Mouse (Mus musculus): Measurements from ENCODE around the gene Adarb2. TPM values are rescaled to one million over a fixed set of nuclear protein-coding genes. Genes with fewer than 3 reads are reported as not detected.

Gene Adarb2
- polyA plus RNA-seq, 1 experiment from 2014 or later, result not detected

DNA sequence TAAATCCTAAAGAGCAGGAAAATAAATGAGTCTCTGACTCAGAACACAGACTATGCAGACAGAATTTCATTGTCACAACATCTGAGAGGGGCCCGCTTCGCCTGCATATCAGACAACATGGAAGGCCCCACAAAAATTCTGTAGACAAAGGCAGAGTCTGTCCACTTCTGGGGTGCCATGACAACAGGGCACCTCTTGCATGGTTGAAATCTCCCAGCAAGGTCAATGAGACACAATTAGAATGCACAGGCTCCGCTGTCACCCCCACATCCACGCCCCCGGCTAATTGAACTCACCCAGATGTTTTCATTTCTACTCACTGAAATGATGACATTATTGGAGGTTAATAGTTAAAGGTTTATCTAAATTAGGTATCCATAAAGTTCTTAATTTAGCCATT is 296.9 kb downstream of the Adarb2 start:
- 85% methylated on average over 5 of the region's 5 CpGs for WGBS

DNA sequence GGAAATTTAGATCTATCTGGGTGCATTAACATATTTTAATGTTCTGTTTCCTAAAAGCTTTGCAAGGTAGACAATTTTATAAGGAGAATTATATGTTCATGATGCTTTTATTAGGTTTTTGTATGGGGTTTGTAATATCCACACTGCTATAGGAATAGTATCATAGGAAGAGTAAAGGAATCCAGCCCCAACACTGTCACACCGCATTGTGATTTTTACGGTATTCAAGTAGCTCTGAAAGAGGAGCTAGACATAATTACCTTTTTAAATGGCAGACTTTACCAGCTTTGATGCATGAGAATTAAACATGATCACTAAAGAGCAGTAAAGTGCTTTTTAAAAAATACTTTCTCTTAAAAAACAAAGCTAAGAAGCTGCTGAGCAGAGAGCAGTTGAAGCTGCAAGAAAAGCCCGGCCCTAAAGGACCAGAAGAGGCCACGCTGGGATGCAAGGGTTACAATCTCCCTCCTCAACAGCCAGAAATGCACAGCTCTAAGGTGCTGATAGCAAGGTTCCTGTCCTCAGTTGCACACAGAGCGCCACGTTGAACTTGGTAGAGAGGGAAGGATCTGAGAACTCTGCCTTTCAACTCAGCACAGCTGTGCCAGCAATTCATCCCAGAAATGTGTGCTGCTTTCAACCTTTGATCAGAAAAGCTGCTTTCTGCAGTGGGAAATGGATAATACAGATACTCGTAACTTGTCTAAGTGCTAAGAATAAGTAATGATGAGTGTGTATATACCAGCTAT is 308.6 kb downstream of the Adarb2 start:
- no peak overlapping the region for H3K27ac ChIP-seq (ENCODE audit: low read length)
- no peaks in the 10 kb centered on the region for H3K36me3 ChIP-seq (ENCODE audit: insufficient read depth, low read length)
- H3K4me3 ChIP-seq (ENCODE audit: low read depth, low read length), result no peak overlapping the region
- ATAC-seq, result no peak
- TF ChIP-seq CTCF (IDR thresholded peaks at IDR 0.05) (no peak), EP300 (IDR thresholded peaks at IDR 0.05) (no peak)
- no peaks in the 10 kb centered on the region for H3K9me3 ChIP-seq (ENCODE audit: low read length)
- no peak overlapping the region for H3K9ac ChIP-seq (replicated peaks; ENCODE audit: low read depth)
- no peak for DNase-seq (ENCODE audit: low spot score)
- H3K4me1 ChIP-seq (ENCODE audit: insufficient read depth, low read depth, low read length), result no peaks in the 10 kb centered on the region
- WGBS, result 71% methylated on average over 7 of the region's 7 CpGs
- no peaks in the 10 kb centered on the region for H3K27me3 ChIP-seq (replicated peaks; ENCODE audit: insufficient read depth, low read length)
- H3K4me2 ChIP-seq (replicated peaks; ENCODE audit: low read depth, low read length), result no peak overlapping the region

More for the DNA sequence above, 296.9 kb downstream of the Adarb2 start:
- no peaks in the 10 kb centered on the region for H3K9me3 ChIP-seq (ENCODE audit: low read length)
- no peak overlapping the region for H3K9ac ChIP-seq (replicated peaks; ENCODE audit: low read depth)
- no peaks in the 10 kb centered on the region for H3K4me1 ChIP-seq (ENCODE audit: insufficient read depth, low read depth, low read length)
- no peaks in the 10 kb centered on the region for H3K27me3 ChIP-seq (replicated peaks; ENCODE audit: insufficient read depth, low read length)
- no peak overlapping the region for H3K4me2 ChIP-seq (replicated peaks; ENCODE audit: low read depth, low read length)
- no peaks in the 10 kb centered on the region for H3K36me3 ChIP-seq (ENCODE audit: insufficient read depth, low read length)
- ATAC-seq (no peak), DNase-seq (ENCODE audit: low spot score) (no peak)
- no peak overlapping the region for H3K4me3 ChIP-seq (ENCODE audit: low read depth, low read length)
- no peak overlapping the region for H3K27ac ChIP-seq (ENCODE audit: low read length)
- no peak for TF ChIP-seq EP300 (IDR thresholded peaks at IDR 0.05)
- TF ChIP-seq CTCF (IDR thresholded peaks at IDR 0.05), result no peak

DNA sequence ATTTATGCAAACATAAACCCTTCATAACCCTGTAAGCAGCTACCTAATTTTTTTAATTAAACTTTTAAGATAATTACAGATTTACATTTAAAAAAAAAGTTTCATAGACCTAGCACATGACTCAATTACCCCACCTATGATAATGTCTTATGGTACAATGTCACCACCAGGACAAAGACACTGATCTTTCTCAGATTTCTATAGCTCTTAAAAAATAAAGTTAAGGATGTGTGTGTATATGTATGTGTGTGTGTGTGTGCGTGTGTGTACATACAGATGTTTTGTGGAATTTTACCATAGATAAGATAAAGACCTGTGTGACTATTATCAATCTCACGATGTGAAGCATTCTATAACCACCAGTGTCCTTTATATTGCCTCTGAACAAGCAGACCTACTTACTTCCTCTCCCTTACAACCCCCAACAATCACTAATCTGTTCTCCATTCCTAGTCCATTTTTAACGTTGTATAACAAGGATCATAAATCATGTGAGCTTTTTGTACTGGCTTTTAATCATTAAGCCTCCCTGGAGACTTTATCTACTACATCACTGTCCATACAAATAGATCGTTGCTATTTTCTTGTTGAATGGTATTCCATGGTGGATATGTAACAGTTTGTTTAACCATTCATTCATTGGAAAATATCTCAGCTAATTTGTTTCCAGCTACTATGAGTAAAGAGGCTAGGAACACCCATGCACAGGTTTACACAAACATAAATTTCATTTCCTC is 313.5 kb downstream of the Adarb2 start:
- H3K27ac ChIP-seq (ENCODE audit: low read length), result no peak overlapping the region
- H3K4me1 ChIP-seq (ENCODE audit: insufficient read depth, low read depth, low read length), result no peaks in the 10 kb centered on the region
- H3K36me3 ChIP-seq (ENCODE audit: insufficient read depth, low read length), result no peaks in the 10 kb centered on the region
- no peak overlapping the region for H3K9ac ChIP-seq (replicated peaks; ENCODE audit: low read depth)
- H3K9me3 ChIP-seq (ENCODE audit: low read length), result no peaks in the 10 kb centered on the region
- DNase-seq (ENCODE audit: low spot score), result no peak
- no peak for ATAC-seq
- no peak for TF ChIP-seq CTCF (IDR thresholded peaks at IDR 0.05)
- H3K4me2 ChIP-seq (replicated peaks; ENCODE audit: low read depth, low read length), result no peak overlapping the region
- H3K27me3 ChIP-seq (replicated peaks; ENCODE audit: insufficient read depth, low read length), result no peaks in the 10 kb centered on the region
- WGBS, result 51% methylated on average over 4 of the region's 4 CpGs
- no peak overlapping the region for H3K4me3 ChIP-seq (ENCODE audit: low read depth, low read length)

DNA sequence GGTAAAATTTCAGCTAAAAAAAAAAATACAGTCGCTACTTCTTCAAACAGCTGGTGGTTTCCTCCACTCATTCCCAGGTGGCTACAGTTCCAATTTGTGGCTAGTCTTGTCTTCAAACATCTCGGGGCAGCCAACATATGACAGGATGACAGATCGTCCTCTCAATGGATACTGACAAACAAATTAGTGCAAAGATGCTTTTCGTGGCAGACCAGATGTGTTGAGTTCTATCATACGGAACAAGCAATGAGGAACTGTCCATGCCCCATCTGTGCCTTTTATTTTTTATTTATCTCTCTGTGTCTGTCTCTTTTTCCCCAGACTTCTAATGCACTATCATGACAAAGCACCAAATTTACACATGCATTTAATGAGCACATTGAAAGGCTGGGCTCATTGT is 316.5 kb downstream of the Adarb2 start:
- no peak for DNase-seq (ENCODE audit: low spot score)
- no peak overlapping the region for H3K4me3 ChIP-seq (ENCODE audit: low read depth, low read length)
- H3K9ac ChIP-seq (replicated peaks; ENCODE audit: low read depth), result no peak overlapping the region
- H3K27me3 ChIP-seq (replicated peaks; ENCODE audit: insufficient read depth, low read length), result no peaks in the 10 kb centered on the region
- no peaks in the 10 kb centered on the region for H3K4me1 ChIP-seq (ENCODE audit: insufficient read depth, low read depth, low read length)
- no peak overlapping the region for H3K27ac ChIP-seq (ENCODE audit: low read length)
- no peak for ATAC-seq
- no peak overlapping the region for H3K4me2 ChIP-seq (replicated peaks; ENCODE audit: low read depth, low read length)
- TF ChIP-seq EP300 (IDR thresholded peaks at IDR 0.05) (no peak), CTCF (IDR thresholded peaks at IDR 0.05) (no peak)
- H3K36me3 ChIP-seq (ENCODE audit: insufficient read depth, low read length), result no peaks in the 10 kb centered on the region
- 73% methylated on average over 5 of the region's 5 CpGs for WGBS
- H3K9me3 ChIP-seq (ENCODE audit: low read length), result no peaks in the 10 kb centered on the region

DNA sequence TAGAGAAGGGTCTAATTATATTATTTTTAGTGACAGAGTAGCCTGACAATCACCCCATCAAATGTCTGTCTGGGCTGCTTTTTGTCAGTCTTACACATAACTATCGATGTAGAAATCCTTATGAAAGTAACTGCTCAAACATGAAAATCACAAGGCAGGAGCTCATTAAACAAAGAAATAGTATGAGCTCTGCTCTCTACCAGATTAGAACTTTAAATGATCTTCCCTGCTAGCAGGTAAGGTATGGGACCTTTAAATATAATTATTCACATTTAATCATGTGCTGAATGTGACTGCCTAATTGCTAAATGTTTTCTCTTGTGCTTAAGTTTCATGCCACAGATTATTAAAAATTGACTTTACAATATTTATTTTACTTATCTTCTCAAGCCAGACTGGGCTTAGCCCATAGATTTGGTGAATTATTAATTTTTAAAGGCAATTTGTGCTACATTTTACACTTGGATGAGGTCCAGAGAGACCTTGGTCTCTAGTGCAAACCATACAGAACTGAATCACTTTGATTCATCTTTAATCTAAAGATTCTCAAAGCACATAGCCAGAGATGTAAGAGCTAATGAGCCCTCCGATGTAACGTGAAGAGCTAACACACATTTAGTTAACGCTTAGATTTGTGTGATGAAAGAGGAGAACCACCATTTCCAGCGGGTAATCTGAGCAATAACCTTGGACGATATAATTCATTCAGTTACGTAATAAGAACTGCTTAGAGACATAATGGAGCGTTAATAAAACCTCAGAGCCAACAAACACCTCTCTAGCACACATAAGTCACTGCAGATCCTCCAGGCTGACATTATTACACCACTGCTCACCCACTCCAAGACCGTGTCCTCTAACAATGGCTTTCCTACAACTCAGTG is 323.3 kb downstream of the Adarb2 start:
- Histone ChIP-seq H3K9ac (replicated peaks; ENCODE audit: low read depth) (no peak overlapping the region), H3K27ac (ENCODE audit: low read length) (no peak overlapping the region), H3K36me3 (ENCODE audit: insufficient read depth, low read length) (no peaks in the 10 kb centered on the region), H3K4me3 (ENCODE audit: low read depth, low read length) (no peak overlapping the region), H3K4me1 (ENCODE audit: insufficient read depth, low read depth, low read length) (no peaks in the 10 kb centered on the region), H3K27me3 (replicated peaks; ENCODE audit: insufficient read depth, low read length) (no peaks in the 10 kb centered on the region), H3K9me3 (ENCODE audit: low read length) (no peaks in the 10 kb centered on the region), H3K4me2 (replicated peaks; ENCODE audit: low read depth, low read length) (no peak overlapping the region)
- TF ChIP-seq CTCF (IDR thresholded peaks at IDR 0.05), result no peak
- ATAC-seq (peak; percentile 49; the same call in 1 of the 2 replicates), DNase-seq (ENCODE audit: low spot score) (peak; percentile 31)
- WGBS, result 28% methylated on average over 9 of the region's 9 CpGs

Data from lung, postnatal 0 days (tissue).